Mouse (Mus musculus) midbrain, embryonic 15.5 days (tissue): ENCODE measurements around the gene Trmt2a. TPM values are rescaled to one million over a fixed set of nuclear protein-coding genes. Genes with fewer than 3 reads are reported as not detected.
A peak's percentile ranks its signal among the peaks of the same experiment; 100 is the strongest.

Experiments
- ATAC-seq: fragments of 200-750 bp; cut with Nextera tagmentation; replicated peaks from 2 replicates; pipeline ENCODE4 v1.8.0; 2017; ENCODE audit warnings: moderate TSS enrichment
- H3K27ac ChIP-seq: fragments of 300-500 bp; sonication (generic); 2 replicates; pipeline ENCODE4 v1.5.1; 2015; ENCODE audit warnings: mild to moderate bottlenecking, inconsistent platforms
- H3K27me3 ChIP-seq: fragments of 300-500 bp; sonication (generic); replicated peaks from 2 replicates; pipeline ENCODE4 v1.6.1; 2015; ENCODE audit warnings: inconsistent platforms
- H3K36me3 ChIP-seq: fragments of 300-500 bp; sonication (generic); replicated peaks from 2 replicates; pipeline ENCODE4 v1.6.1; 2015; ENCODE audit warnings: inconsistent platforms
- H3K4me1 ChIP-seq: fragments of 300-500 bp; sonication (generic); 2 replicates; pipeline ENCODE4 v1.6.1; 2015; ENCODE audit warnings: inconsistent platforms
- H3K4me2 ChIP-seq: fragments of 300-500 bp; sonication (generic); 2 replicates; pipeline ENCODE4 v1.6.1; 2015; ENCODE audit warnings: inconsistent platforms, mild to moderate bottlenecking, moderate library complexity
- H3K4me3 ChIP-seq: fragments of 300-500 bp; sonication (generic); 2 replicates; pipeline ENCODE4 v1.5.1; 2015; ENCODE audit warnings: mild to moderate bottlenecking, inconsistent platforms
- H3K9ac ChIP-seq: fragments of 300-500 bp; sonication (generic); 2 replicates; pipeline ENCODE4 v1.6.1; 2015; ENCODE audit warnings: mild to moderate bottlenecking, inconsistent platforms
- H3K9me3 ChIP-seq: fragments of 300-500 bp; sonication (generic); 2 replicates; pipeline ENCODE4 v1.6.1; 2016; ENCODE audit warnings: inconsistent platforms
- WGBS: fragments of 180-500 bp; shearing (Covaris S2); methylation state at CpG from one replicate; pipeline ENCODE4 v1.1.7; 2015; ENCODE audit warnings: mixed read lengths; 5-methylcytosine and 5-hydroxymethylcytosine counted together
- polyA plus RNA-seq: library from polyadenylated mRNA; unstranded; fragments of >200 nt; fragmentation: Nextera tagmentation; extraction: Ambion mirVana; gene quantifications from 2 replicates; pipeline ENCODE4 v1.2.1, GENCODE M21; 2015

Trmt2a gene
- polyA plus RNA-seq, 1 experiment from 2014 or later = 107 TPM

GRCm38 (mm10) chr16:18233919-18234670 lies 14.4 kb upstream of the Trmt2a start:
- ATAC-seq = peak; percentile 22
- Histone ChIP-seq H3K4me2 (peak overlapping the region; percentile 82), H3K9me3 (no peaks in the 10 kb centered on the region), H3K4me3 (peak overlapping the region; percentile 66), H3K9ac (peak overlapping the region; percentile 86), H3K36me3 (peaks cover 7% of the 10 kb centered on the region; the same call in 1 of the 2 replicates), H3K27ac (peak overlapping the region; percentile 92), H3K4me1 (peaks cover 44% of the 10 kb centered on the region), H3K27me3 (no peaks in the 10 kb centered on the region)
- 21% methylated on average over 13 of the region's 13 CpGs for WGBS

- Histone ChIP-seq H3K4me3 (peak within 1 kb of the TSS; percentile 66), H3K9me3 (no peaks in the 10 kb centered on the region), H3K4me2 (peak within 1 kb of the TSS; percentile 82), H3K27ac (peak within 1 kb of the TSS; percentile 92), H3K27me3 (no peaks in the 10 kb centered on the region), H3K4me1 (peaks cover 40% of the 10 kb centered on the region), H3K9ac (peak within 1 kb of the TSS; percentile 86), H3K36me3 (peaks cover 12% of the 10 kb centered on the region; the same call in 1 of the 2 replicates)
- WGBS = 0% methylated on average over 61 of the region's 79 CpGs
- peak; percentile 91 for ATAC-seq
Observed at GRCm38 (mm10) chr16:18234671-18235388, 13.6 kb upstream of the Trmt2a start, which contains the start of gene Zdhhc8. Gene Zdhhc8 (minus strand): TSS chr16:18235136.

GRCm38 (mm10) chr16:18235389-18236065 lies 13.0 kb upstream of the Trmt2a start:
- Histone ChIP-seq H3K4me1 (peaks cover 34% of the 10 kb centered on the region), H3K9me3 (no peaks in the 10 kb centered on the region), H3K4me3 (peak overlapping the region; percentile 66), H3K36me3 (peaks cover 18% of the 10 kb centered on the region), H3K4me2 (peak overlapping the region; percentile 82), H3K27me3 (no peaks in the 10 kb centered on the region), H3K9ac (peak overlapping the region; percentile 86), H3K27ac (peak overlapping the region; percentile 92)
- WGBS = 3% methylated on average over 19 of the region's 19 CpGs
- ATAC-seq = peak; percentile 91

GRCm38 (mm10) chr16:18236676-18237501 lies 11.6 kb upstream of the Trmt2a start:
- no peaks in the 10 kb centered on the region for H3K9me3 ChIP-seq
- no peak overlapping the region for H3K4me3 ChIP-seq
- no peak for ATAC-seq
- H3K4me1 ChIP-seq = peaks cover 28% of the 10 kb centered on the region
- H3K4me2 ChIP-seq = no peak overlapping the region
- no peak overlapping the region for H3K9ac ChIP-seq
- 81% methylated on average over 7 of the region's 7 CpGs for WGBS
- 0 out of 2 replicates have a peak overlapping the region, but pooled peaks have one; percentile 92 for H3K27ac ChIP-seq
- H3K36me3 ChIP-seq = peaks cover 31% of the 10 kb centered on the region
- H3K27me3 ChIP-seq = no peaks in the 10 kb centered on the region

- Histone ChIP-seq H3K4me2 (no peak overlapping the region), H3K36me3 (peaks cover 71% of the 10 kb centered on the region), H3K4me3 (no peak overlapping the region), H3K27me3 (no peaks in the 10 kb centered on the region), H3K27ac (no peak overlapping the region), H3K9ac (no peak overlapping the region), H3K4me1 (peaks cover 5% of the 10 kb centered on the region), H3K9me3 (no peaks in the 10 kb centered on the region)
- ATAC-seq = no peak
- WGBS = 92% methylated on average over 10 of the region's 10 CpGs
Observed at GRCm38 (mm10) chr16:18241581-18241980, 6.9 kb upstream of the Trmt2a start.

- Histone ChIP-seq H3K4me2 (peak overlapping the region; percentile 78), H3K9ac (peak overlapping the region; percentile 76), H3K36me3 (peaks cover 51% of the 10 kb centered on the region), H3K9me3 (no peaks in the 10 kb centered on the region), H3K27me3 (no peaks in the 10 kb centered on the region), H3K4me3 (peak overlapping the region; percentile 87), H3K4me1 (peaks cover 41% of the 10 kb centered on the region), H3K27ac (peak overlapping the region; percentile 90)
- ATAC-seq = peak; percentile 5; the same call in 1 of the 2 replicates
- under 1% methylated on average over 33 of the region's 33 CpGs for WGBS
Observed at GRCm38 (mm10) chr16:18247521-18248399, 719 bp upstream of the Trmt2a start.

GRCm38 (mm10) chr16:18249364-18249967 lies 987 bp downstream of the Trmt2a start:
- Histone ChIP-seq H3K27ac (peak overlapping the region; percentile 90), H3K27me3 (no peaks in the 10 kb centered on the region), H3K36me3 (peaks cover 56% of the 10 kb centered on the region), H3K4me2 (peak overlapping the region; percentile 78), H3K4me1 (peaks cover 41% of the 10 kb centered on the region), H3K9me3 (no peaks in the 10 kb centered on the region), H3K4me3 (peak overlapping the region; percentile 87), H3K9ac (peak overlapping the region; percentile 76)
- 5% methylated on average over 27 of the region's 27 CpGs for WGBS
- ATAC-seq = peak; percentile 31

- Histone ChIP-seq H3K27ac (no peak overlapping the region), H3K4me1 (peaks cover 41% of the 10 kb centered on the region), H3K9me3 (no peaks in the 10 kb centered on the region), H3K36me3 (peaks cover 51% of the 10 kb centered on the region), H3K9ac (no peak overlapping the region), H3K27me3 (no peaks in the 10 kb centered on the region), H3K4me2 (peak overlapping the region; percentile 78), H3K4me3 (peak overlapping the region; percentile 87)
- WGBS = 45% methylated on average over 4 of the region's 4 CpGs
- ATAC-seq = no peak
Observed at GRCm38 (mm10) chr16:18250231-18250630, 1.8 kb downstream of the Trmt2a start.

GRCm38 (mm10) chr16:18250828-18251790 lies 2.6 kb downstream of the Trmt2a start:
- no peak overlapping the region for H3K27ac ChIP-seq
- no peaks in the 10 kb centered on the region for H3K27me3 ChIP-seq
- WGBS = 62% methylated on average over 10 of the region's 10 CpGs
- no peak overlapping the region for H3K9ac ChIP-seq
- H3K36me3 ChIP-seq = peaks cover 48% of the 10 kb centered on the region
- H3K9me3 ChIP-seq = no peaks in the 10 kb centered on the region
- peak overlapping the region; percentile 78 for H3K4me2 ChIP-seq
- ATAC-seq = no peak
- H3K4me1 ChIP-seq = peaks cover 41% of the 10 kb centered on the region
- no peak overlapping the region; the same call in 1 of the 2 replicates for H3K4me3 ChIP-seq

GRCm38 (mm10) chr16:18252736-18253135 lies 4.3 kb downstream of the Trmt2a start:
- ATAC-seq = no peak
- H3K9me3 ChIP-seq = no peaks in the 10 kb centered on the region
- H3K9ac ChIP-seq = no peak overlapping the region
- H3K4me1 ChIP-seq = peaks cover 25% of the 10 kb centered on the region
- WGBS = 89% methylated on average over 6 of the region's 6 CpGs
- peaks cover 60% of the 10 kb centered on the region for H3K36me3 ChIP-seq
- no peak overlapping the region for H3K4me3 ChIP-seq
- no peak overlapping the region for H3K4me2 ChIP-seq
- H3K27ac ChIP-seq = no peak overlapping the region
- H3K27me3 ChIP-seq = no peaks in the 10 kb centered on the region
